Mouse (Mus musculus): ENCODE measurements around the gene Card19. TPM values are rescaled to one million over a fixed set of nuclear protein-coding genes. Genes with fewer than 3 reads are reported as not detected.
A peak's percentile ranks its signal among the peaks of the same experiment; 100 is the strongest.

Card19 gene
- polyA plus RNA-seq, 2 experiments = 9.8 to 16.2 TPM

DNA sequence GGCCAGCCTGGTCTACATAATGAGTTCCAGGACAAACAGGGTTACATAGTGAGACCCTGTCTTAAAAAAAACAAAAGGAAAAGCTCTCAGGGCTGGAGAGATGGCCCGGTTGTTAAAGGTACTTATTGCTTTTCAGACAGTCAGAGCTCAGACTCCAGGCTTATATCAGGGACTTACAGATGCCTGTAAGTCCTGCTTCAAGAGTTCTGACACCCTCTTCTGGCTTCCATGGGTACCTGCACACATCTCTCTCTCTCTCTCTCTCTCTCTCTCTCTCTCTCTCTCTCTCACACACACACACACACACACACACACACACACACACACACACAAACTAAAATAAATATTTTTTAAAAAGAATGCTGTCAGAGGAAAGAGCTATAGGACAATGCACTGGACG lies 54.6 kb downstream of the Card19 start:
- Histone ChIP-seq H3K9ac (replicated peaks) (no peak overlapping the region), H3K27me3 (ENCODE audit: control insufficient read depth, insufficient read depth, low read length) (no peaks in the 10 kb centered on the region)
- 36% methylated on average over 2 of the region's 2 CpGs for WGBS (ENCODE audit: insufficient replicate concordance)

DNA sequence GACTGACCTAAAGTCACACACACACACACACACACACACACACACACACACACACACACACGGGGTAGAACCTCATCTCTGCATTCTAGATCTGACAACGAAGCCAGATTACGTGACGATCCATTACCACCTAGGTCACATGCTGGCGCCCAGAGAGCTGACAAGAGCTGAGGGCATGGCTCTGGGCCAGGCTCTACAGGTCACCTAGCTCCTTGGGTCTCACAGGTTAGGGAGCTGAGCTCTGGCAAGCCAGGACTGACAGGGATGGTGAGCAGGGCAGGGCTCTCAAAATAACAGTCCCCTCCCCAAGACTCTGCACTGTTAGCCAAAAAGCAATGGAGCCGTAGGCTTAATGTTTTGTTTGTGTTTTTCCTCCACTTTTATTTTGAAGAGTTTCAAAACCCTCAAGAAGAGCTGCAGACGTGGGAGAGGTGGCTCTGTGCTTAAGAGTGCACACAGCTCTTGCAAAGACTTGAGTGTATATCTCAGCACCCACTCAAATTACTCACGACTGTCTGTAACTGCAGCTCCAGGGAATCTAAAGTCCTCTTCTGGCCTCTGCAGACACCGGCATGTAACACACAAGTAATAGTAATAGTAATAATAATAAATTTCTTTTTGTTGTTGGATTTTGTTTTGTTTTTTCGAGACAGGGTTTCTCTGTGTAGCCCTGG lies 57.7 kb downstream of the Card19 start:
- Histone ChIP-seq H3K27me3 (ENCODE audit: control insufficient read depth, insufficient read depth, low read length) (no peaks in the 10 kb centered on the region), H3K4me1 (replicated peaks; ENCODE audit: control insufficient read depth in 2 of 2, insufficient read depth in 2 of 2, low read length in 1 of 2) (peaks cover 0 to 5% of the 10 kb centered on the region in 2 experiments; a peak in 1 of 4 replicates), H3K4me2 (ENCODE audit: low read depth) (no peak overlapping the region), H3K36me3 (replicated peaks; ENCODE audit: control insufficient read depth, insufficient read depth, low read depth) (no peaks in the 10 kb centered on the region), H3K9ac (replicated peaks) (no peak overlapping the region), H3K27ac (no peak overlapping the region), H3K9me3 (ENCODE audit: control insufficient read depth, low read length) (no peaks in the 10 kb centered on the region; the same call in 1 of the 2 replicates), H3K4me3 (ENCODE audit: insufficient read depth in 1 of 2, low read depth in 2 of 2, low read length in 2 of 2) (no peak overlapping the region)
- no peak for ATAC-seq (ENCODE audit: insufficient read depth)
- no peak for DNase-seq (ENCODE audit: low read depth in 3 of 3, low spot score in 3 of 3)
- WGBS (ENCODE audit: insufficient replicate concordance) = 58% methylated on average over 10 of the region's 10 CpGs
- TF ChIP-seq CTCF (IDR thresholded peaks at IDR 0.05; ENCODE audit: low read depth) (no peak), EP300 (IDR thresholded peaks at IDR 0.05; ENCODE audit: low read depth) (no peak)

More for the DNA sequence above, 54.6 kb downstream of the Card19 start:
- Histone ChIP-seq H3K4me2 (ENCODE audit: low read depth) (no peak overlapping the region), H3K36me3 (replicated peaks; ENCODE audit: control insufficient read depth, insufficient read depth, low read depth) (no peaks in the 10 kb centered on the region), H3K27ac (no peak overlapping the region), H3K4me3 (ENCODE audit: insufficient read depth in 1 of 2, low read depth in 2 of 2, low read length in 2 of 2) (no peak overlapping the region), H3K9me3 (ENCODE audit: control insufficient read depth, low read length) (no peaks in the 10 kb centered on the region; the same call in 1 of the 2 replicates), H3K4me1 (replicated peaks; ENCODE audit: control insufficient read depth in 2 of 2, insufficient read depth in 2 of 2, low read length in 1 of 2) (peaks cover 0 to 5% of the 10 kb centered on the region in 2 experiments; a peak in 1 of 4 replicates)
- ATAC-seq (ENCODE audit: insufficient read depth) = no peak
- no peak for DNase-seq (ENCODE audit: low read depth in 3 of 3, low spot score in 3 of 3)
- TF ChIP-seq CTCF (IDR thresholded peaks at IDR 0.05; ENCODE audit: low read depth) (no peak), EP300 (IDR thresholded peaks at IDR 0.05; ENCODE audit: low read depth) (no peak)

DNA sequence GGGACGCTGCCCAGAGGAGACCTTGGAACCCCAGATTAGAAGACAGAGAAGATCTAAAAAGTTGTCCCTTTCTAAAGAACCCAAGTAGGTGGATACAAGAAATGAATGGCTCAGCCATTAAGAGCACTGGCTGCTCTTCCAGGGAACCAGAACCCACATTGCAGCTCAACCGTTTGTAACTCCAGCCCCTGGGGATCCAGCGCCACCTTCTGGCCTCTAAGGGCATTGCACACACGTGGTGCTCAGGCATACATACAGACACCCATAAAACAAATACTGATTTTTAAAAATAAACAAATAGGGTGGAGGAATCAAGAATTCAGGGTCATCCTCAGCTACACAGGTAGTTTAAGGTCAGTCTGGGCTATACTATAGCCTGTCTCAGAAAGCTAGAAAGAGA lies 59.2 kb downstream of the Card19 start:
- DNase-seq (ENCODE audit: low read depth in 3 of 3, low spot score in 3 of 3) (no peak), ATAC-seq (ENCODE audit: insufficient read depth) (no peak)
- H3K36me3 ChIP-seq (replicated peaks; ENCODE audit: control insufficient read depth, insufficient read depth, low read depth) = no peaks in the 10 kb centered on the region
- peak; percentile 69 for TF ChIP-seq CTCF (IDR thresholded peaks at IDR 0.05; ENCODE audit: low read depth)
- TF ChIP-seq EP300 (IDR thresholded peaks at IDR 0.05; ENCODE audit: low read depth) = no peak
- H3K9me3 ChIP-seq (ENCODE audit: control insufficient read depth, low read length) = no peaks in the 10 kb centered on the region; the same call in 1 of the 2 replicates
- H3K27ac ChIP-seq = no peak overlapping the region
- H3K4me2 ChIP-seq (ENCODE audit: low read depth) = no peak overlapping the region
- no peaks in the 10 kb centered on the region for H3K27me3 ChIP-seq (ENCODE audit: control insufficient read depth, insufficient read depth, low read length)
- H3K9ac ChIP-seq (replicated peaks) = no peak overlapping the region
- WGBS (ENCODE audit: insufficient replicate concordance) = 59% methylated on average over 4 of the region's 4 CpGs
- H3K4me3 ChIP-seq (ENCODE audit: insufficient read depth in 1 of 2, low read depth in 2 of 2, low read length in 2 of 2) = no peak overlapping the region
- peaks cover 0 to 5% of the 10 kb centered on the region in 2 experiments; a peak in 1 of 4 replicates for H3K4me1 ChIP-seq (replicated peaks; ENCODE audit: control insufficient read depth in 2 of 2, insufficient read depth in 2 of 2, low read length in 1 of 2)

DNA sequence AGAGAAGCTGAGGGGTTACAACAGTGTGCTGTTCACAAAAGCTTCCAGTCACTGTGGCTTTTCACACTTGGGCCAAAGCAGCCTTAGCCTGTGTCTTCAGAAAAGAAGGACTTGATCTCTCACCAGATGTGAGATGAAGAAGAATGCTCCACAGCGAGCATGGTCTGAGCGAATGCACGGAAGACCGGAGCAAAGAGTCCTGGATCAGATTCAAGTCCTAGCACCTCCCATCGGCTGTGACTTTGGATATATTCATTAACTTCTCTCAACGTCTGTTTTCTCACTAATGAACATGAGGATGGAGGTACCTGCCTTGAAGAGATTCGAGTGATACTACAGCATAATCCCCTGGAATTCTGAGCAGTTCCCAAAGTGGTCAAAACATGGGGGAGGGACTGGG lies 61.2 kb downstream of the Card19 start:
- Histone ChIP-seq H3K9ac (replicated peaks) (no peak overlapping the region), H3K27me3 (ENCODE audit: control insufficient read depth, insufficient read depth, low read length) (no peaks in the 10 kb centered on the region), H3K4me2 (ENCODE audit: low read depth) (no peak overlapping the region), H3K4me1 (replicated peaks; ENCODE audit: control insufficient read depth in 2 of 2, insufficient read depth in 2 of 2, low read length in 1 of 2) (peaks cover 0 to 5% of the 10 kb centered on the region in 2 experiments; a peak in 1 of 4 replicates), H3K9me3 (ENCODE audit: control insufficient read depth, low read length) (no peaks in the 10 kb centered on the region; the same call in 1 of the 2 replicates), H3K36me3 (replicated peaks; ENCODE audit: control insufficient read depth, insufficient read depth, low read depth) (no peaks in the 10 kb centered on the region), H3K27ac (no peak overlapping the region), H3K4me3 (ENCODE audit: insufficient read depth in 1 of 2, low read depth in 2 of 2, low read length in 2 of 2) (no peak overlapping the region)
- 55% methylated on average over 7 of the region's 7 CpGs for WGBS (ENCODE audit: insufficient replicate concordance)
- ATAC-seq (ENCODE audit: insufficient read depth) (no peak), DNase-seq (ENCODE audit: low read depth in 3 of 3, low spot score in 3 of 3) (no peak)
- no peak for TF ChIP-seq EP300 (IDR thresholded peaks at IDR 0.05; ENCODE audit: low read depth)
- TF ChIP-seq CTCF (IDR thresholded peaks at IDR 0.05; ENCODE audit: low read depth) = no peak

DNA sequence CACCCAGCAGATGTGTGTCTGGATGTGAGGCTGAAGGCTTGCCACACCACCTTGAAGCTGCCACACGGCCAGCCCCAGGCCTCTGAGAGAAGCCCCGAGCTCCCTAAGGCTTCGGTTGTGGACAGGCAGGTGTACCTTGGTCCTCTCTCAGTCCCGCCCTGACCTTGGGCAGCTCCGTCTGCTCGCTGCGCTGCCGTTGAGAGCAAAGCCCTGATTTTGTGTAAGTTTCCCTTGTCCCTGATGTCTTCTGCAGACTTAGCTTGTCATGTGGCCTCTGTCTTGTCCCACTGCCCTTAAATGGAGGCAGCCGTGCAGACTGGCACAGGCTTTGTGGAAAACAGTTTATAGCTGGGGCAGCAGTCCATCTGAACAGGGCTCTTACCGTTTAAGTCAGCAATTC lies 61.8 kb downstream of the Card19 start:
- WGBS (ENCODE audit: insufficient replicate concordance) = 68% methylated on average over 10 of the region's 10 CpGs
- Histone ChIP-seq H3K36me3 (replicated peaks; ENCODE audit: control insufficient read depth, insufficient read depth, low read depth) (no peaks in the 10 kb centered on the region), H3K9ac (replicated peaks) (no peak overlapping the region), H3K4me3 (ENCODE audit: insufficient read depth in 1 of 2, low read depth in 2 of 2, low read length in 2 of 2) (no peak overlapping the region), H3K4me1 (replicated peaks; ENCODE audit: control insufficient read depth in 2 of 2, insufficient read depth in 2 of 2, low read length in 1 of 2) (no peaks in the 10 kb centered on the region; a peak in 1 of 4 replicates), H3K9me3 (ENCODE audit: control insufficient read depth, low read length) (no peaks in the 10 kb centered on the region; the same call in 1 of the 2 replicates), H3K27ac (no peak overlapping the region), H3K27me3 (ENCODE audit: control insufficient read depth, insufficient read depth, low read length) (no peaks in the 10 kb centered on the region), H3K4me2 (ENCODE audit: low read depth) (no peak overlapping the region)
- ATAC-seq (ENCODE audit: insufficient read depth) (no peak), DNase-seq (ENCODE audit: low read depth in 3 of 3, low spot score in 3 of 3) (no peak)
- TF ChIP-seq CTCF (IDR thresholded peaks at IDR 0.05; ENCODE audit: low read depth) = no peak
- no peak for TF ChIP-seq EP300 (IDR thresholded peaks at IDR 0.05; ENCODE audit: low read depth)

Other genes with a start within 250 kb of the Card19 start
- 33.9 and 37.4 TPM in 2 replicates for gene Fam120a, start 248.0 kb downstream of the Card19 start, polyA plus RNA-seq (2012; rRNA removed)
- gene Fam120a, start 248.0 kb downstream of the Card19 start, polyA plus RNA-seq (2014; fragmentation: Nextera tagmentation; extraction: Ambion mirVana) = 19.1 and 23.2 TPM in 2 replicates
- gene Wnk2, start 68.0 kb downstream of the Card19 start, polyA plus RNA-seq (2012; rRNA removed) = 0.13 and 0.30 TPM in 2 replicates
- 0.05 and 0.08 TPM in 2 replicates for gene Wnk2, start 68.0 kb downstream of the Card19 start, polyA plus RNA-seq (2014; fragmentation: Nextera tagmentation; extraction: Ambion mirVana)
- gene Ninj1, start 28.6 kb downstream of the Card19 start, polyA plus RNA-seq (2012; rRNA removed) = 29.0 and 43.5 TPM in 2 replicates
- gene Ninj1, start 28.6 kb downstream of the Card19 start, polyA plus RNA-seq (2014; fragmentation: Nextera tagmentation; extraction: Ambion mirVana) = 43.7 and 45.6 TPM in 2 replicates
- gene Susd3, start 32.7 kb upstream of the Card19 start, polyA plus RNA-seq (2012; rRNA removed) = 1.1 and 1.3 TPM in 2 replicates
- 1.2 and 1.4 TPM in 2 replicates for gene Susd3, start 32.7 kb upstream of the Card19 start, polyA plus RNA-seq (2014; fragmentation: Nextera tagmentation; extraction: Ambion mirVana)
- 0.50 and 0.64 TPM in 2 replicates for gene Fgd3, start 104.3 kb upstream of the Card19 start, polyA plus RNA-seq (2012; rRNA removed)
- 0.11 TPM in 2 replicates for gene Fgd3, start 104.3 kb upstream of the Card19 start, polyA plus RNA-seq (2014; fragmentation: Nextera tagmentation; extraction: Ambion mirVana)
- gene Bicd2, start 125.5 kb upstream of the Card19 start, polyA plus RNA-seq (2012; rRNA removed) = 5.6 and 6.4 TPM in 2 replicates
- 5.9 and 7.0 TPM in 2 replicates for gene Bicd2, start 125.5 kb upstream of the Card19 start, polyA plus RNA-seq (2014; fragmentation: Nextera tagmentation; extraction: Ambion mirVana)
- gene Ippk, start 205.2 kb upstream of the Card19 start, polyA plus RNA-seq (2012; rRNA removed) = 3.0 and 4.0 TPM in 2 replicates
- gene Ippk, start 205.2 kb upstream of the Card19 start, polyA plus RNA-seq (2014; fragmentation: Nextera tagmentation; extraction: Ambion mirVana) = 7.1 and 7.2 TPM in 2 replicates

Measured in liver, embryonic 14.5 days (tissue).